Comparison of ENCODE assay signal across 25 mouse cellular contexts in the genomic region with DNA sequence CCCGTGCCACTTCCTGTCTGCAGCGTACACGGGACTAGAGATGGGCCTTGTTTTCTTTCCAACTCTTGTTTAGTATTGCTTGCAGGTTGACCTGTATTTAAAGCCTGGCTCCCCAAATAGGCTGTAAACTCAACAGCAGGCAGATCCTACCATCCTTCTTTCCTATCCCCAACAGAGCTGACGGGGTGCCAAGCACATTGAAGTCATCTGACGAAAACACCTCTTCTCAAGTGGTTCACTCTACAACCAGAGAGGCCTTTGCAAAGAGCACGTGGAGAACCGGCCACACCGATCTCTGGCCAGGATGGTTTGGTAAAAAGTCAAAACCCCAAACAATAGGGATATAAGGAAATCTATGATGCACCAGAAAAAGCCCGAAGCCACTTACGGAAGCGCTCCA. TPM values are rescaled to one million over a fixed set of nuclear protein-coding genes. Genes with fewer than 3 reads are reported as not detected.
A peak's percentile ranks its signal among the peaks of the same experiment; 100 is the strongest.
DNase-seq lines count a peak whose midpoint lies in the region; ATAC-seq and TF ChIP-seq lines count a peak whose summit lies in the region.
"Had no signal": no experiment of that assay in that cellular context is flagged by ENCODE, and none has a peak within 500 bp of the region (broad histone marks: within the 10 kb centered on the region; RNA-seq: fewer than 3 reads in every experiment).

No protein-coding gene starts in this region.

- TF ChIP-seq EP300 in heart, postnatal 0 days (IDR thresholded peaks at IDR 0.05; ENCODE audit: low read depth): no peak
- no peak for TF ChIP-seq EP300 in lung, postnatal 0 days (IDR thresholded peaks at IDR 0.05)

- H3K4me1 ChIP-seq in heart, postnatal 0 days (ENCODE audit: control insufficient read depth, insufficient read depth): peaks cover 22% of the 10 kb centered on the region
- peaks cover 61% of the 10 kb centered on the region for H3K4me1 ChIP-seq in heart, embryonic 10.5 days
- H3K4me1 ChIP-seq in lung, postnatal 0 days (ENCODE audit: insufficient read depth, low read depth, low read length): no peaks in the 10 kb centered on the region

- H3K27ac ChIP-seq in gastrocnemius, adult 2 months: 0 out of 2 replicates have a peak overlapping the region, but pooled peaks have one; percentile 12
- H3K27ac ChIP-seq in heart, postnatal 0 days (ENCODE audit: low read depth): no peak overlapping the region
- H3K27ac ChIP-seq in heart, embryonic 10.5 days: no peak overlapping the region
- no peak overlapping the region for H3K27ac ChIP-seq in lung, postnatal 0 days (ENCODE audit: low read length)
- H3K27ac ChIP-seq: embryonic facial prominence, embryonic 10.5 days; embryonic facial prominence, embryonic 12.5 days; forebrain, embryonic 13.5 days; forebrain, embryonic 15.5 days had no signal

- H3K27me3 ChIP-seq in heart, postnatal 0 days (ENCODE audit: control insufficient read depth, insufficient read depth, low read length): no peaks in the 10 kb centered on the region
- no peaks in the 10 kb centered on the region for H3K27me3 ChIP-seq in heart, embryonic 10.5 days (ENCODE audit: insufficient read depth, poor library complexity, severe bottlenecking)
- H3K27me3 ChIP-seq in lung, postnatal 0 days (replicated peaks; ENCODE audit: insufficient read depth, low read length): no peaks in the 10 kb centered on the region
- H3K27me3 ChIP-seq: CH12.LX; embryonic facial prominence, embryonic 12.5 days; forebrain, embryonic 13.5 days; forebrain, embryonic 15.5 days; Patski had no signal

- TF ChIP-seq CTCF in gastrocnemius, adult 2 months (IDR thresholded peaks at IDR 0.05): no peak
- TF ChIP-seq CTCF in heart, postnatal 0 days (IDR thresholded peaks at IDR 0.05; ENCODE audit: low read depth): no peak
- no peak for TF ChIP-seq CTCF in lung, postnatal 0 days (IDR thresholded peaks at IDR 0.05)

- intact Hi-C loops in gastrocnemius, adult 2 months (cut with DNase I): loop anchor here (10.0 kb wide), 1 partner anchor 567 kb away; a partner anchor contains a TSS
- intact Hi-C loops in gastrocnemius, postnatal 14 days (cut with DNase I; ENCODE audit: low total_unique reads): no loop called here

- H3K4me2 ChIP-seq in heart, postnatal 0 days (ENCODE audit: low read depth, low read length): no peak overlapping the region
- H3K4me2 ChIP-seq in lung, postnatal 0 days (replicated peaks; ENCODE audit: low read depth, low read length): no peak overlapping the region
- H3K4me2 ChIP-seq: embryonic facial prominence, embryonic 12.5 days; forebrain, embryonic 13.5 days; forebrain, embryonic 15.5 days had no signal

- no peaks in the 10 kb centered on the region for H3K9me3 ChIP-seq in heart, postnatal 0 days (replicated peaks; ENCODE audit: control insufficient read depth, low read length)
- H3K9me3 ChIP-seq in heart, embryonic 10.5 days: no peaks in the 10 kb centered on the region
- H3K9me3 ChIP-seq in lung, postnatal 0 days (ENCODE audit: low read length): no peaks in the 10 kb centered on the region
- H3K9me3 ChIP-seq: embryonic facial prominence, embryonic 10.5 days; embryonic facial prominence, embryonic 12.5 days; forebrain, embryonic 13.5 days; forebrain, embryonic 15.5 days; G1E had no signal

- ATAC-seq in heart, postnatal 0 days (ENCODE audit: insufficient read depth, low read depth): peak; percentile 37; the same call in 1 of the 2 replicates
- ATAC-seq in lung, postnatal 0 days: peak; percentile 33; the same call in 1 of the 2 replicates
- ATAC-seq: activated CD4-positive, CD25-positive, alpha-beta regulatory T cell, adult 4 months; CD4-positive, CD25-positive, alpha-beta regulatory T cell, adult 4 months; forebrain, embryonic 13.5 days; forebrain, embryonic 15.5 days; forebrain, postnatal 0 days; Patski had no signal

- H3K4me3 ChIP-seq in gastrocnemius, adult 2 months: no peak overlapping the region
- H3K4me3 ChIP-seq in heart, postnatal 0 days (ENCODE audit: low read depth, low read length): no peak overlapping the region
- no peak overlapping the region for H3K4me3 ChIP-seq in heart, embryonic 10.5 days
- H3K4me3 ChIP-seq in lung, postnatal 0 days (ENCODE audit: low read depth, low read length): no peak overlapping the region
- H3K4me3 ChIP-seq: embryonic facial prominence, embryonic 10.5 days; embryonic facial prominence, embryonic 12.5 days; forebrain, embryonic 13.5 days; forebrain, embryonic 15.5 days had no signal

- peak; percentile 9 for DNase-seq in cerebellum, adult 9-11 months
- DNase-seq in cerebellum, postnatal 10 days: no peak
- DNase-seq in gastrocnemius, adult 2 months: no peak
- DNase-seq in gastrocnemius, postnatal 14 days: no peak
- peak; percentile 39 for DNase-seq in heart, postnatal 0 days (ENCODE audit: low spot score)
- DNase-seq in heart, embryonic 10.5 days (ENCODE audit: low spot score): no peak
- DNase-seq in lung, postnatal 0 days (ENCODE audit: low spot score): peak; percentile 23
- DNase-seq in lung, adult 18-20 months: no peak
- DNase-seq: adrenal gland, adult 8-10 months; adrenal gland, postnatal 14 days; adrenal gland, postnatal 36 days; B cell, adult 2 months; cerebellum, adult 11 months; cerebellum, adult 18-20 months; cerebellum, adult 8-10 months; forebrain, postnatal 0 days had no signal

- H3K36me3 ChIP-seq in heart, postnatal 0 days (replicated peaks; ENCODE audit: control insufficient read depth, insufficient read depth, low read length): no peaks in the 10 kb centered on the region
- H3K36me3 ChIP-seq in heart, embryonic 10.5 days: peaks cover 30% of the 10 kb centered on the region
- no peaks in the 10 kb centered on the region for H3K36me3 ChIP-seq in lung, postnatal 0 days (ENCODE audit: insufficient read depth, low read length)
- H3K36me3 ChIP-seq: forebrain, embryonic 15.5 days had no signal

- 67% methylated on average over 11 of the region's 11 CpGs for WGBS in heart, postnatal 0 days
- WGBS in heart, embryonic 10.5 days: 82% methylated on average over 11 of the region's 11 CpGs
- WGBS in lung, postnatal 0 days: 73% methylated on average over 11 of the region's 11 CpGs

- H3K9ac ChIP-seq in heart, postnatal 0 days (replicated peaks; ENCODE audit: low read depth, low read length): no peak overlapping the region
- no peak overlapping the region for H3K9ac ChIP-seq in lung, postnatal 0 days (replicated peaks; ENCODE audit: low read depth)
- H3K9ac ChIP-seq: embryonic facial prominence, embryonic 12.5 days; forebrain, embryonic 13.5 days; forebrain, embryonic 15.5 days; forebrain, postnatal 0 days had no signal

RNA-seq across cellular contexts. Expression of a gene that starts 8.5 kb away (rescaled TPM):
- total RNA-seq in gastrocnemius, adult 2 months (2021): 10 to 100 TPM in 1 of 2 experiments, 1 to 10 TPM in 1; 9.6 to 10.8 TPM
- 10 to 100 TPM in 1 of 2 experiments, 1 to 10 TPM in 1; 7.9 to 11.0 TPM for total RNA-seq in gastrocnemius, postnatal 14 days (2021)
- 6.8 and 11.3 TPM in 2 replicates for total RNA-seq in heart, postnatal 0 days (2014; rRNA removed; ENCODE audit: low replicate concordance)
- 3.2 and 3.8 TPM in 2 replicates for polyA plus RNA-seq in heart, postnatal 0 days (2015; fragmentation: Nextera tagmentation; extraction: Ambion mirVana)
- polyA plus RNA-seq in heart, embryonic 10.5 days (2016; fragmentation: Nextera tagmentation; extraction: Ambion mirVana): 13.2 and 15.6 TPM in 2 replicates
- 2.6 and 3.0 TPM in 2 replicates for polyA plus RNA-seq in lung, postnatal 0 days (2015; fragmentation: Nextera tagmentation; extraction: Ambion mirVana)

Comparison
In these comparisons a context has a peak if more than half of its experiments do, and no peak if none do; other contexts are left out.
1. DNase-seq: peak in cerebellum, adult 9-11 months (single experiment), heart, postnatal 0 days (single experiment) and lung, postnatal 0 days (single experiment); none in cerebellum, postnatal 10 days (0 of 2), gastrocnemius, adult 2 months (single experiment), gastrocnemius, postnatal 14 days (single experiment), heart, embryonic 10.5 days (single experiment) and lung, adult 18-20 months (0 of 2).